Mouse (Mus musculus) right cerebral cortex, postnatal 4 days (tissue): ENCODE data around the gene Ctsg.
"Not testable (repeated sequence)": the region's sequence is repeated elsewhere in the genome, so short reads cannot be mapped to it uniquely, and the experiment has no call there.

Experiments
- DNase-seq: peaks from one replicate; pipeline ENCODE4 v3.0.0-alpha.2; 2022

Ctsg gene

DNA sequence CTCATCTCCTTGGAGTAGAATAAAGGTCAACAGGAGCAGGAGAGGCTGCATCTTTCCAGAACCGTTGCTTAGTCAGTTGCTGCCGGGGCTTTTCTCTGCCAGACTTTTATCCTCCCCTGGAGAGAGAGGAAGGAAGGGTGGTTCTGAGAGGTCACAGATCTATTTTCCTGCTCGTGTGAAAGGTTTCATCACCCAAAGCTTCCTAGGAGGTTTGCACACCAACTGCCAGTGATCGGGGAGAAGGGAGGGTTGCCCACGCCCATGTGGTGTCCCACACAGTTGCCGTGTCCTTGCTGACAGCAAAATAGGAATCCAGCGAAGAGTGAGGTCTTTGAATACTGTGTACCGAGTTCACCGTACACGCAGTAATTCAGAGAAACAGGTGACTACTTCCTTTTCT is at the start of gene Ctsg:
TSS of gene Ctsg (minus strand) at position 189 of the 400 bp plus-strand sequence.
- no peak for DNase-seq

DNA sequence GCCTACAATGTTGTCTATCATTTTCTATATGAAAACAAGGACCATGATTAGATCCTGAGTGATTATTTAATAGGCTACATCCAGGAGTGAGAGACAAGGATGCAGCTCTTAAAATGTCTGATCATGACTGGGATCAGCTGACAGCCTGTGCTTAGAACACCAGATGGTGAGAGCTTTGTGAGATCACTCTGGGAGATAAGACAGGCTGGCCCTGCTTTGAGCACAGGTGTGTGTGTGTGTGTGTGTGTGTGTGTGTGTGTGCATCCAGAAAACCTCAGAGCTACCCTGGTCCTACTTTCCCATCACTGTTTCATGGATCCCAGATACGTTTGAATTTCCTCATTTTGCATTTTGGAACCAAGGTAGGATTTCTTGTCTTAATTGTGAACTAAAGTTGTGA is 31.3 kb upstream of the Ctsg start:
- DNase-seq: not testable (repeated sequence)

DNA sequence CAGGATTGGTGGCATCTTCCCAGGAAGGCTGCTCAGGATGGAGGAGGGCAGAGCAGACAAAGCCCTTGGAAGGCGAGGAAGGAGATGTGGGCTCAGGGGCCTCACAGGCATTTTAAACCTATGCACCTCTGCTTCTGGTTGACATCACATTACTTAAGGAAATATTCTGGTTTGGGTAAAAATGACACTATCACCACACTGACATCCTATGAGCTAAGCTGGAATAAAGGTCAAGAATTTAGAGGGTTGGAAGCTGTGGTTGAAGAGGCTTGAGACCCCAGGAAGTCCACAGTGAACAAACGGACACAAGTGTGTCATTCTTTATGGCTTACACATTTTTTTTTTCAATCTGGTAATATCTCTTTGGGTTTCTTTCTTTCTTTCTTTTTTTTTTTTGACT is 30.1 kb upstream of the Ctsg start, which contains the start of gene Gzmd:
TSS of gene Gzmd (minus strand) at position 101 of the 400 bp plus-strand sequence.
- DNase-seq: not testable (repeated sequence)

DNA sequence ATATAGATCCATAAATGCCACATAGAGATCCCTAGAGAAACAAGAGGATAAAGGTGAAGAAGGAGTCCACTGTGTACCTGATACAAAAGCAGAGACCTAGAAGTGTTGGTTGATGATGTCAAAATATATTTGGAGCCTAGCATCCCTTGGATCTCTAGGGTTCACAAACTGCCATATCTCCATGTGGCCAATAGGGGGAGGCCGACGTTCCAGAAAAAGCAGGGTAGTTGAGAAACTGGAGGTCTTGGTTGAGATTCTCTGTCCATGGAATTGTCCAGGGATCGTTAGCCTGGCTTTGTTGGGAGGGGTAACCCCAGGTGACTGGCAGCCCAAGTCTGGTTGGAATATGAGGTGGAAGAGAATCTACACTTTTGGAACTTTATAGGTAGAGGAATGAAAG is 26.0 kb upstream of the Ctsg start:
- no peak for DNase-seq

- DNase-seq: no peak
Observed at GRCm38 (mm10) chr14:56123516-56123915, 21.1 kb upstream of the Ctsg start.

DNA sequence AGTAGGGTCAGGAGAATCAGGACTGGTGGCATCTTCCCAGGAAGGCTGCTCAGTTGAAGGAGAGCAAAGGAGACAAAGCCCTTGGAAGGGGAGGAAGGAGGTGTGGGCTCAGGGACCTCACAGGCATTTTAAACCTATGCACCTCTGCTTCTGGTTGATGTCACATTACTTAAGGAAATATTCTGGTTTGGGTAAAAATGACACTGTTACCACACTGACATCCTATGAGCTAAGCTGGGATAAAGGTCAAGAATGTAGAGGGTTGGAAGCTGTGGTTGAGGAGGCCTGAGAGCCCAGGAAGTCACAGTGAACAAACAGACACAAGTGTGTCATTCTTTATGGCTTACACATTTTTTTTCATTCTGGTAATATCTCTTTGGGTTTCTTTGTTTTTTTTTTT is 18.2 kb upstream of the Ctsg start, which contains the start of gene Gzme:
TSS of gene Gzme (minus strand) at position 101 of the 400 bp plus-strand sequence.
- no peak for DNase-seq

DNA sequence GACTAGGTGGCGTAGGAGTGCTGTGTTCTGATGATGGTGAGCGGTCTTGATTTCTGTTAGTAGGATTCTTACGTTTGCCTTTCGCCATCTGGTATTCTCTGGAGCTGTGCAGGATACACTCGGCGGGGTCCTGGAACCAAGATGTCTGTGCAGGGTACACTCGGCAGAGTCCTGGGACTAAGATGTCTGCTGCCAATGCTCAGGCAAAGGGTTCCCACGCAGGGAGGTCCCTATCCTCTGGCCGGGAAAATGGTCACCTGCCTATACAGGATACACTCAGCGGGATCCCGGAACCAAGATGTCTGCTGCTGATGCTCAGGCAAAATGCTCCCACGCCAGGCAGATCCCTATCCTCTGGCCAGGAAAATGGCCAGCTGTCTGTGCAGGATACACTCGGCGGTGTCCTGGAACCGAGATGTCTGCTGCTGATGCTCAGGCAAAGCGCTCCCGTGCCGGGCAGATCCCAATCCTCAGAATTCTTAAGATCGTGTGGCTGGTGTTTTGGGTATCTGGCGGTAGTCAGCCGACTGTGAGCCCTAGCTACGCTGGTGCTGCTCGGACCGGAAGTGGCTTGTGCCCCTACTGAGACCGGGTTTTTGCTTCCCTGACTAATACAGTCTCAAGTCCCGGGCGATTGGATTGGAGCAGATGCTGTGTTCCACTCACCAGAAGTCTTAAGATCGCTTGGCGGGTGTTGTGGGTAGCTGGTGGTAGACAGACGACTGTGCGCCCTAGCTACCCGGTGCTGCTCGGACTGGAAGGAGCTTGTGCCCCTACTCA is 13.3 kb upstream of the Ctsg start:
- not testable (repeated sequence) for DNase-seq

DNA sequence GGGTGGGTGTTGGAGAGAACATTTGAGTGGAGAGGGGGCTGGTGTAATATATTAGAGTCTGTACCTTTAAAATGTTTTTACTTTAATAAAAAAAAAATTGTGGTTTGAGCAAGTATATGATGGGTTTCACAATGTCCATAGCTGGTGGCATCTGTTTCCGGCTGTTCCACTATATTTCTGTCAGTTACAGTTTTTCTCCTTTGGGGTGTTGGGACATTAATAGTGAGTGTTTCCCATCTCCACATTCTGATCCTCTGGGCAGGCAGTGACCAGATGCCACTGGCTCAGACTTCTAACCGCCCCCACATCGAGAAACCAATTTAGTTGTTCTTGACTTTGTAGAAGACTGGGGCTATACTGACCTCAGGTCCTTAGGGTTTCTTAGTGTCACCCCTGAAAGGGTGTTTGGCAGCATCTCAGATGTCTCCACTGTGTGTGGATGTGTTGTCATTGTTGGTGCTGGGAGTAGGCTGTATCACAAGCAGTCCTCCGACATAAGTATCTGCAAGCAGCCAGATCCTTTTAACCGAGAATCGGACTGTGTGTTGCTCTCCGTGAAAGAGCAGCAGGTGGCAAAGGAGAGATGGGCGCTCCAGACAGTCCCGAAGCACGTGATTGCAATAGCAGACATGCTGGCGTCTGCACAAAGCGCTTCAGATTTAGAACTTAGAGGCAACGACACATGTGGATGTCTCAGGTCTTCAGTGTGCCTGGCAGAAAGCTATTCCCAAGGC is 3.2 kb upstream of the Ctsg start:
- DNase-seq: no peak

- DNase-seq: no peak
Observed at GRCm38 (mm10) chr14:56105016-56105415, 2.6 kb upstream of the Ctsg start.

GRCm38 (mm10) chr14:56103452-56103851 is 1.1 kb upstream of the Ctsg start:
- DNase-seq: no peak

DNA sequence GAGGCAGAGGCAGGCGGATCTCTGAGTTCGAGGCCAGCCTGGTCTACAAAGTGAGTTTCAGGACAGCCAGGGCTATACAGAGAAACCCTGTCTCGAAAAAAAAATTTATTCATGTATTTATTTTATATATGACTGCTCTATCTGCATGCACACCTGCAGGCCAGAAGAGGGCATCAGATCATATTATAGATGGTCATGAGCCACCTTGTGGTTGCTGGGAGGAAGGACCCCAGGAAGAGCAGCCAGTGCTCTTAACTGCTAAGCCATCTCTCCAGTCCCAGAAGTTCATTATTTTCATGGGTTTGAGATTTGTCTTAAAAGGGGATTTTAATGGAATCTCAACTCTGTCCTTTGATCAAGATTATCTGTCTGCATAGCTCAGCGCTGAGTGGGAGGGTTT is 3.4 kb downstream of the Ctsg start:
- no peak for DNase-seq

GRCm38 (mm10) chr14:56097597-56097996 is 4.8 kb downstream of the Ctsg start:
- no peak for DNase-seq

DNA sequence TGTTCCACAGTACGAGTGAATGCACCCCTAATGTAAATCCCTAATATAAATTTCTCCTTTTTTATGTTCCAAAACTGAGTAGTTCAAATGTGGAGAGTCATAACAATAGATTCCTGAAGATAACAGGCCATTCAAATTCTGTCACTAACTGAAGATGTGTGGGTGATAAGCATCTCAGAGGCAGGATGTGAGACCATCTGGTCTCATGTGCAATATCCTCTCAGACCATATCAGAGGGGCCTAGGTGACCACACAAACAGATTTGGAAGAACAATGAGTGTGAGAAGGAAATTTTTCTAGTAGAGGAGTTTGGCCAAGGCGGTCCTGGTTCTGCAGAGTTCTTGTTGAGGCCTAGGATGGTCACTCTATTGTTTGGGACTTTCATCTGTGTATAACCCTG is 9.0 kb downstream of the Ctsg start:
- no peak for DNase-seq

DNA sequence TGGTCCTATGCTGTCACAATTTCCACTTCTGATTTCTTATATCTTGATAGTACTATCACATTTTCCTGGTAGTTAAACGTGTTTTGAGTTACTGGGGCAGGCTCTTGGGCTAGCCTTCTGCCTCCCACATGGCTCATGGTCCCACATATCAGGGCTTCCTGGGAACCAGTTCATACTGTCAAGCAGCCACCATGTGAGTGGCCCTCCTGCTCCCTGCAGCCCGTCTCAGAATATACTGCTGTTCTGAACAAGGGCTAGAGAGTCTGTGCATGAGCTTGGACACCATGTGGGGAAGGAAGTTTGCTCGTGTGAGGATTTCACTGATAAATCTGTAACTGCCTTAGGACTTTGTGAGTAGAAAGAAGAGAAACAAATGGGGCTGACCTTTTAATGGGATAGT is 15.7 kb downstream of the Ctsg start:
- DNase-seq: no peak

DNA sequence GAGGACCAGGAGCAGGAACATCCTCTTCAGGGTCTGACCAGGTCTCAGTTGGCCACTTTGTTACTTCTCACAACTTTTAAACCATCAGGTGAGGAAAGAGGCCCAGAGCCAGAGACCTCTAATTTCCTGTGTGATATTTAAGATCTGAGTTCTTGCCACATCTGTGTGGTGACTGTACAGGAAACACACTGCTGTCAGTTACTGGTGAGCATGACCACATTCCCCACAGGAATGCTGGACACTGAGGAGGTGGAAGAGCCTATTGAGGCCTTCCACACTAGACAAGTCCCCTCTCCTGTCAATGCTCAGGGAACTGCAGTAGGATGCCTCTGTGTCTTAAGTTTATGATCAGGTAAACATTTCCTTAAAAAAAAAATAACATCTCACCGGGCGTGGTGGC is 17.2 kb downstream of the Ctsg start, which contains the start of gene Mcpt8:
TSS of gene Mcpt8 (minus strand) at position 107 of the 400 bp plus-strand sequence.
- no peak for DNase-seq

DNA sequence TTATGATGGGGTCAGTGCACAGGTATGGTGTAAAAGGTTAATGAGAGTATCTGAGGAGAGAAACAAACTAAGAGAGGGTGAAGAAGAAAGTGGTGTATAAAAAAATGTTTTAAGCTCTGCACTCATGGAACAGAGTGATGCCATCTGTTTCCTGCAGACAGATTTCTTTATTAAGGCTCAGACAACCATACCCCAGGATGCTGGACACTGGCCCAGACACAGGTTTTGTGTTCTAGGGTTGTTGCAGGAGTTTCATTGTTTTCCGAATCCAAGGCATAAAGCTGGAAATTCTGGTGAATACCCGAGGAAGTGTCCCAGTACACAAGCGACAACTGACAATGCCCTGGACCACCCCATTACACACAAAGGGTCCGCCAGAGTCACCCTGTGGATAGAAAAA is 20.4 kb downstream of the Ctsg start:
- DNase-seq: no peak

- DNase-seq: not testable (repeated sequence)
Observed at GRCm38 (mm10) chr14:56062213-56062612, 40.2 kb downstream of the Ctsg start, which contains the start of gene Mcpt4. TSS of gene Mcpt4 (minus strand) at chr14:56062313.

DNA sequence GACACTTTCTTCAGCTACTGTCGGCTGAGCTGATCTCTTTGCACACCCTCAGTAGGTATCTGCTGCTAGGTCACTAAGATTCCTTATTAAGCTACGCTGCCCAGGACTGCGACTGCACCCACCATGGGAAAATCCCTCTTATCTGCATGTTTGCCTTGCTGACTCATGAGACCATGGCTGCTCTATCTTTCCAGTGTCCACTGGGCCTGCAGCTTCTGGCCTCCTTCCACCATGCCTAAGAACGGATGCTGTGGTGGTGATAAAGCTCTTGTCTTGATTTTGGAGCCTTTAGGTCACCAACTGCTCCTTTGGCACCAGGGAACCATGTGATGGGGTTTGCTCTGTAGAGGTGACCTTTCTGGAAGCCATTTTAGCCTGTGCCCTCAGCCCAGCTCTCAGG is 44.7 kb downstream of the Ctsg start:
- no peak for DNase-seq

GRCm38 (mm10) chr14:56055408-56055807 is 47.0 kb downstream of the Ctsg start:
- no peak for DNase-seq
